Mouse (Mus musculus): ENCODE data around the gene Znrf4. TPM values are rescaled to one million over a fixed set of nuclear protein-coding genes. Genes with fewer than 3 reads are reported as not detected.

Gene Znrf4
- polyA plus RNA-seq, 1 experiment = not detected

- H3K4me1 ChIP-seq (ENCODE audit: control insufficient read depth, insufficient read depth, low read length) = peaks cover 7% of the 10 kb centered on the region
- H3K9ac ChIP-seq (ENCODE audit: low read depth, poor library complexity, severe bottlenecking) = peak overlapping the region; percentile 73; the same call in 1 of the 2 replicates
- no peaks in the 10 kb centered on the region for H3K36me3 ChIP-seq (ENCODE audit: control insufficient read depth, insufficient read depth, low read length, poor library complexity, severe bottlenecking)
- peak overlapping the region; percentile 85 for H3K4me3 ChIP-seq (ENCODE audit: low read depth, low read length)
- TF ChIP-seq POLR2A (IDR thresholded peaks at IDR 0.05; ENCODE audit: insufficient read depth, low read length) (no peak), CTCF (IDR thresholded peaks at IDR 0.05; ENCODE audit: low read depth, low read length) (no peak)
- peaks cover 3% of the 10 kb centered on the region; the same call in 1 of the 2 replicates for H3K27me3 ChIP-seq (ENCODE audit: control insufficient read depth, insufficient read depth, low read length, poor library complexity, severe bottlenecking)
- H3K9me3 ChIP-seq (replicated peaks; ENCODE audit: control insufficient read depth, insufficient read depth, low read length, poor library complexity, severe bottlenecking) = no peaks in the 10 kb centered on the region
- H3K27ac ChIP-seq (ENCODE audit: insufficient read depth, low read length) = no peak overlapping the region
Observed at GRCm38 (mm10) chr17:56474831-56475581, 37.2 kb downstream of the Znrf4 start.

GRCm38 (mm10) chr17:56474311-56474830 lies 37.9 kb downstream of the Znrf4 start:
- H3K9ac ChIP-seq (ENCODE audit: low read depth, poor library complexity, severe bottlenecking) = 0 out of 2 replicates have a peak overlapping the region, but pooled peaks have one; percentile 15
- no peak overlapping the region for H3K27ac ChIP-seq (ENCODE audit: insufficient read depth, low read length)
- H3K27me3 ChIP-seq (ENCODE audit: control insufficient read depth, insufficient read depth, low read length, poor library complexity, severe bottlenecking) = peaks cover 3% of the 10 kb centered on the region; the same call in 1 of the 2 replicates
- H3K9me3 ChIP-seq (replicated peaks; ENCODE audit: control insufficient read depth, insufficient read depth, low read length, poor library complexity, severe bottlenecking) = no peaks in the 10 kb centered on the region
- peak overlapping the region; percentile 85 for H3K4me3 ChIP-seq (ENCODE audit: low read depth, low read length)
- peaks cover 7% of the 10 kb centered on the region for H3K4me1 ChIP-seq (ENCODE audit: control insufficient read depth, insufficient read depth, low read length)
- no peak for TF ChIP-seq POLR2A (IDR thresholded peaks at IDR 0.05; ENCODE audit: insufficient read depth, low read length)
- no peak for TF ChIP-seq CTCF (IDR thresholded peaks at IDR 0.05; ENCODE audit: low read depth, low read length)
- no peak for TF ChIP-seq EP300 (IDR thresholded peaks at IDR 0.05; ENCODE audit: insufficient read depth, low read depth, low read length)
- H3K36me3 ChIP-seq (ENCODE audit: control insufficient read depth, insufficient read depth, low read length, poor library complexity, severe bottlenecking) = no peaks in the 10 kb centered on the region

GRCm38 (mm10) chr17:56473611-56473905 lies 38.7 kb downstream of the Znrf4 start:
- TF ChIP-seq POLR2A (IDR thresholded peaks at IDR 0.05; ENCODE audit: insufficient read depth, low read length) = no peak
- no peak for TF ChIP-seq CTCF (IDR thresholded peaks at IDR 0.05; ENCODE audit: low read depth, low read length)
- TF ChIP-seq EP300 (IDR thresholded peaks at IDR 0.05; ENCODE audit: insufficient read depth, low read depth, low read length) = no peak
- Histone ChIP-seq H3K27ac (ENCODE audit: insufficient read depth, low read length) (no peak overlapping the region), H3K9ac (ENCODE audit: low read depth, poor library complexity, severe bottlenecking) (peak overlapping the region; percentile 15), H3K36me3 (ENCODE audit: control insufficient read depth, insufficient read depth, low read length, poor library complexity, severe bottlenecking) (no peaks in the 10 kb centered on the region), H3K27me3 (ENCODE audit: control insufficient read depth, insufficient read depth, low read length, poor library complexity, severe bottlenecking) (peaks cover 3% of the 10 kb centered on the region; the same call in 1 of the 2 replicates), H3K4me3 (ENCODE audit: low read depth, low read length) (peak overlapping the region; percentile 85), H3K4me1 (ENCODE audit: control insufficient read depth, insufficient read depth, low read length) (peaks cover 7% of the 10 kb centered on the region), H3K9me3 (replicated peaks; ENCODE audit: control insufficient read depth, insufficient read depth, low read length, poor library complexity, severe bottlenecking) (no peaks in the 10 kb centered on the region)

GRCm38 (mm10) chr17:56472733-56473610 lies 39.3 kb downstream of the Znrf4 start:
- no peak for TF ChIP-seq CTCF (IDR thresholded peaks at IDR 0.05; ENCODE audit: low read depth, low read length)
- no peak for TF ChIP-seq EP300 (IDR thresholded peaks at IDR 0.05; ENCODE audit: insufficient read depth, low read depth, low read length)
- no peak for TF ChIP-seq POLR2A (IDR thresholded peaks at IDR 0.05; ENCODE audit: insufficient read depth, low read length)
- Histone ChIP-seq H3K27ac (ENCODE audit: insufficient read depth, low read length) (no peak overlapping the region), H3K4me1 (ENCODE audit: control insufficient read depth, insufficient read depth, low read length) (peaks cover 7% of the 10 kb centered on the region), H3K4me3 (ENCODE audit: low read depth, low read length) (peak overlapping the region; percentile 85), H3K27me3 (ENCODE audit: control insufficient read depth, insufficient read depth, low read length, poor library complexity, severe bottlenecking) (peaks cover 3% of the 10 kb centered on the region; the same call in 1 of the 2 replicates), H3K9me3 (replicated peaks; ENCODE audit: control insufficient read depth, insufficient read depth, low read length, poor library complexity, severe bottlenecking) (no peaks in the 10 kb centered on the region), H3K36me3 (ENCODE audit: control insufficient read depth, insufficient read depth, low read length, poor library complexity, severe bottlenecking) (no peaks in the 10 kb centered on the region), H3K9ac (ENCODE audit: low read depth, poor library complexity, severe bottlenecking) (peak overlapping the region; percentile 15)

- H3K27me3 ChIP-seq (ENCODE audit: control insufficient read depth, insufficient read depth, low read length, poor library complexity, severe bottlenecking) = peaks cover 3% of the 10 kb centered on the region; the same call in 1 of the 2 replicates
- peak overlapping the region; percentile 44 for H3K4me3 ChIP-seq (ENCODE audit: low read depth, low read length)
- H3K36me3 ChIP-seq (ENCODE audit: control insufficient read depth, insufficient read depth, low read length, poor library complexity, severe bottlenecking) = no peaks in the 10 kb centered on the region
- H3K4me1 ChIP-seq (ENCODE audit: control insufficient read depth, insufficient read depth, low read length) = peaks cover 9% of the 10 kb centered on the region
- no peak overlapping the region for H3K27ac ChIP-seq (ENCODE audit: insufficient read depth, low read length)
- H3K9ac ChIP-seq (ENCODE audit: low read depth, poor library complexity, severe bottlenecking) = no peak overlapping the region
- peak; percentile 63; the same call in 1 of the 2 replicates for TF ChIP-seq EP300 (IDR thresholded peaks at IDR 0.05; ENCODE audit: insufficient read depth, low read depth, low read length)
- TF ChIP-seq CTCF (IDR thresholded peaks at IDR 0.05; ENCODE audit: low read depth, low read length) = no peak
- TF ChIP-seq POLR2A (IDR thresholded peaks at IDR 0.05; ENCODE audit: insufficient read depth, low read length) = no peak
- H3K9me3 ChIP-seq (replicated peaks; ENCODE audit: control insufficient read depth, insufficient read depth, low read length, poor library complexity, severe bottlenecking) = no peaks in the 10 kb centered on the region
Observed at GRCm38 (mm10) chr17:56472121-56472520, 40.1 kb downstream of the Znrf4 start.
